Comparison of ENCODE assay signal across 8 mouse cellular contexts in the genomic region with DNA sequence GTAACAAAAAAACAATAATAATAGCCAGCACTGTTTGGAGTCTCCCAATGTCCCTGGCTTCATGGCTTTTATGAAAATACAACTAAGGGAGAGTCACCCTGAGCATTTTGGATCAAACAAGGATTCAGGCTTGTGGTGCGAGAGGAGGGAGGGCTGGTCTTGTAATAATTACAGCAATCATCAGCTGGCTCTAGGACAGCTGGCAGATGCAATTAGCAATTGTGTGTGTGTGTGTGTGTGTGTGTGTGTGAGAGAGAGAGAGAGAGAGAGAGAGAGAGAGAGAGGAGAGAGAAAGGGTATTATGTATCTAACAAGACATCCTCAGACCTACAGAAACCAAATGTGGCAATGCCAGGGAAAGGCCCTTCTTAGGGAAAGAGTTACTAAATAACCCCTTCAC. TPM values are rescaled to one million over a fixed set of nuclear protein-coding genes. Genes with fewer than 3 reads are reported as not detected.
A peak's percentile ranks its signal among the peaks of the same experiment; 100 is the strongest.
DNase-seq lines count a peak whose midpoint lies in the region; ATAC-seq and TF ChIP-seq lines count a peak whose summit lies in the region.

No protein-coding gene starts in this region.

- 21% methylated on average over 1 of the region's 1 CpGs for WGBS in forebrain, embryonic 12.5 days
- 53% methylated on average over 1 of the region's 1 CpGs for WGBS in limb, embryonic 12.5 days
- WGBS in olfactory bulb, adult 2 months = 12% methylated on average over 1 of the region's 1 CpGs

- no peaks in the 10 kb centered on the region for H3K36me3 ChIP-seq in forebrain, embryonic 12.5 days (replicated peaks)
- H3K36me3 ChIP-seq in limb, embryonic 12.5 days = no peaks in the 10 kb centered on the region

- peaks cover 43% of the 10 kb centered on the region for H3K4me1 ChIP-seq in forebrain, embryonic 12.5 days
- H3K4me1 ChIP-seq in limb, embryonic 12.5 days (replicated peaks) = peaks cover 33% of the 10 kb centered on the region
- peaks cover 31% of the 10 kb centered on the region for H3K4me1 ChIP-seq in olfactory bulb, adult 2 months (ENCODE audit: control insufficient read depth, insufficient read depth, low read length)

- H3K4me3 ChIP-seq in forebrain, embryonic 12.5 days (replicated peaks) = peak overlapping the region; percentile 83
- H3K4me3 ChIP-seq in limb, embryonic 12.5 days (replicated peaks) = peak overlapping the region; percentile 83
- peak overlapping the region; percentile 76 for H3K4me3 ChIP-seq in olfactory bulb, adult 2 months (ENCODE audit: insufficient read depth, low read depth, low read length)

- DNase-seq in layer of hippocampus, adult 9-11 months = peak; percentile 38
- no peak for DNase-seq in layer of hippocampus, postnatal 36 days
- no peak for DNase-seq in urinary bladder, postnatal 25 days (ENCODE audit: low spot score)
- no peak for DNase-seq in adrenal gland, postnatal 4 days (ENCODE audit: low spot score in 2 of 2)

- no peaks in the 10 kb centered on the region for H3K9me3 ChIP-seq in forebrain, embryonic 12.5 days
- no peaks in the 10 kb centered on the region for H3K9me3 ChIP-seq in limb, embryonic 12.5 days

- TF ChIP-seq CTCF in olfactory bulb, adult 2 months (IDR thresholded peaks at IDR 0.05; ENCODE audit: insufficient read depth, low read depth, low read length) = no peak

- H3K4me2 ChIP-seq in forebrain, embryonic 12.5 days = peak overlapping the region; percentile 76
- peak overlapping the region; percentile 83 for H3K4me2 ChIP-seq in limb, embryonic 12.5 days

- no peak for ATAC-seq in forebrain, embryonic 12.5 days (ENCODE audit: low FRiP score)
- ATAC-seq in limb, embryonic 12.5 days (ENCODE audit: insufficient number of reproducible peaks, insufficient read depth, low FRiP score, low TSS enrichment, low read depth) = no peak
- ATAC-seq in megakaryocyte progenitor cell, adult 5-6 weeks (replicated peaks; ENCODE audit: poor library complexity) = no peak

- TF ChIP-seq POLR2A in olfactory bulb, adult 2 months (IDR thresholded peaks at IDR 0.05; ENCODE audit: insufficient read depth, low read depth, low read length) = no peak

- peak overlapping the region; percentile 26; the same call in 1 of the 2 replicates for H3K27ac ChIP-seq in forebrain, embryonic 12.5 days
- H3K27ac ChIP-seq in limb, embryonic 12.5 days = no peak overlapping the region
- H3K27ac ChIP-seq in olfactory bulb, adult 2 months (ENCODE audit: insufficient read depth, low read depth, low read length) = peak overlapping the region; percentile 61

- H3K27me3 ChIP-seq in forebrain, embryonic 12.5 days = no peaks in the 10 kb centered on the region
- no peaks in the 10 kb centered on the region for H3K27me3 ChIP-seq in limb, embryonic 12.5 days

- peak overlapping the region; percentile 89 for H3K9ac ChIP-seq in forebrain, embryonic 12.5 days
- H3K9ac ChIP-seq in limb, embryonic 12.5 days (replicated peaks) = no peak overlapping the region

RNA-seq across cellular contexts. Expression of gene Ksr1, which starts 1.5 kb away (rescaled TPM):
- total RNA-seq in layer of hippocampus, postnatal 36 days (2021) = 100 to 1,000 TPM; 183 to 261 TPM
- 4.7 and 7.6 TPM in 2 replicates for polyA plus RNA-seq in forebrain, embryonic 12.5 days (2016; fragmentation: Nextera tagmentation; extraction: Ambion mirVana)
- polyA plus RNA-seq in limb, embryonic 12.5 days (2016; fragmentation: Nextera tagmentation; extraction: Ambion mirVana) = 2.7 and 4.3 TPM in 2 replicates
- polyA plus RNA-seq in olfactory bulb, adult 2 months (2012; ENCODE audit: insufficient read depth, insufficient read length, low replicate concordance, missing spikeins) = not detected in 2 replicates
- 7.1 and 8.7 TPM in 2 replicates for total RNA-seq in megakaryocyte progenitor cell, adult 5-6 weeks (2015)
- total RNA-seq in megakaryocyte progenitor cell, adult 5-6 weeks (2017) = 6.0 and 7.2 TPM in 2 replicates
- total RNA-seq in adrenal gland, postnatal 4 days (2021) = 10 to 100 TPM; 16.0 to 16.9 TPM

Comparison
In these comparisons a context has a peak if more than half of its experiments do, and no peak if none do; other contexts are left out.
1. RNA of gene Ksr1, which starts 1.5 kb away (total RNA-seq): 183 to 261 TPM in layer of hippocampus, postnatal 36 days; 16.0 to 16.9 TPM in adrenal gland, postnatal 4 days and 6.0 to 8.7 TPM in megakaryocyte progenitor cell, adult 5-6 weeks; every median in the first group is over 10 times any median in the second.
2. Peak in every context shown above with its lines, with median percentiles within 50 percentile points of each other: H3K4me3 ChIP-seq.